Mouse (Mus musculus) liver, adult 2 months (tissue): Measurements from ENCODE around the gene Cyp4x1.

Source experiments
- CTCF ChIP-seq: fragments of 200-500 bp; IDR thresholded peaks from 2 replicates; pipeline ENCODE4 v1.5.1; 2011; ENCODE audit warnings: low read depth, low read length, control low read depth
- POLR2A ChIP-seq: fragments of 200-500 bp; IDR thresholded peaks from 2 replicates; pipeline ENCODE4 v1.6.1; 2011; ENCODE audit warnings: low read length, control low read depth; ENCODE audit not compliant: insufficient read depth; ENCODE audit errors: extremely low read depth

GRCm38 (mm10) chr4:115056921-115057673 lies 77.0 kb downstream of the Cyp4x1 start:
- TF ChIP-seq CTCF, result no peak
- TF ChIP-seq POLR2A, result no peak
